Mouse (Mus musculus) E14TG2a.4 (cell line): ENCODE data around the gene Rasal1.

Source experiments
- CTCF ChIP-seq: conservative IDR thresholded peaks from 2 replicates; pipeline ENCODE4 v1.5.1; 2014; ENCODE audit warnings: low read length
- NANOG ChIP-seq: IDR thresholded peaks from 2 replicates; pipeline ENCODE4 v1.6.1; 2014; ENCODE audit warnings: borderline replicate concordance, low read length, mixed read lengths
- POU5F1 ChIP-seq: IDR thresholded peaks from 2 replicates; pipeline ENCODE4 v1.6.1; 2014; ENCODE audit warnings: low read length, borderline replicate concordance

GRCm38 (mm10) chr5:120694695-120695074 is 46.1 kb downstream of the Rasal1 start:
- TF ChIP-seq CTCF = no peak
- TF ChIP-seq POU5F1 = no peak
- TF ChIP-seq NANOG = no peak
